Mouse (Mus musculus) intestine, embryonic 15.5 days (tissue): ENCODE results near the gene Lsm7. TPM values are rescaled to one million over a fixed set of nuclear protein-coding genes. Genes with fewer than 3 reads are reported as not detected.
"Not testable (repeated sequence)": the region's sequence is repeated elsewhere in the genome, so short reads cannot be mapped to it uniquely, and the experiment has no call there.

Experiments
- ATAC-seq: fragments of 200-750 bp; cut with Nextera tagmentation; 2 replicates; pipeline ENCODE4 v1.8.0; 2017; ENCODE audit warnings: moderate TSS enrichment, moderate library complexity
- H3K27ac ChIP-seq: fragments of 300-500 bp; sonication (generic); 2 replicates; pipeline ENCODE4 v1.5.1; 2015; ENCODE audit warnings: mild to moderate bottlenecking, inconsistent platforms
- H3K27me3 ChIP-seq: fragments of 300-500 bp; sonication (generic); replicated peaks from 2 replicates; pipeline ENCODE4 v1.6.1; 2015; ENCODE audit warnings: inconsistent platforms
- H3K36me3 ChIP-seq: fragments of 300-500 bp; sonication (generic); 2 replicates; pipeline ENCODE4 v1.6.1; 2015; ENCODE audit warnings: inconsistent platforms
- H3K4me1 ChIP-seq: fragments of 300-500 bp; sonication (generic); replicated peaks from 2 replicates; pipeline ENCODE4 v1.6.1; 2015; ENCODE audit warnings: inconsistent platforms
- H3K4me2 ChIP-seq: fragments of 300-500 bp; sonication (generic); replicated peaks from 2 replicates; pipeline ENCODE4 v1.6.1; 2015; ENCODE audit warnings: mild to moderate bottlenecking, inconsistent platforms
- H3K4me3 ChIP-seq: fragments of 300-500 bp; sonication (generic); replicated peaks from 2 replicates; pipeline ENCODE4 v1.5.1; 2015; ENCODE audit warnings: inconsistent platforms
- H3K9ac ChIP-seq: fragments of 300-500 bp; sonication (generic); 2 replicates; pipeline ENCODE4 v1.6.1; 2015; ENCODE audit warnings: inconsistent platforms
- H3K9me3 ChIP-seq: fragments of 300-500 bp; sonication (generic); 2 replicates; pipeline ENCODE4 v1.6.1; 2016; ENCODE audit warnings: inconsistent platforms
- WGBS: fragments of 180-500 bp; shearing (Covaris S2); methylation state at CpG from one replicate; pipeline ENCODE4 v1.1.7; 2015; 5-methylcytosine and 5-hydroxymethylcytosine counted together
- polyA plus RNA-seq: library from polyadenylated mRNA; unstranded; fragments of >200 nt; fragmentation: Nextera tagmentation; extraction: Ambion mirVana; gene quantifications from 2 replicates; pipeline ENCODE4 v1.2.1, GENCODE M21; 2015

The Lsm7 gene
- polyA plus RNA-seq, 1 experiment from 2014 or later = 270 TPM

GRCm38 (mm10) chr10:80817164-80817563 is 37.8 kb downstream of the Lsm7 start:
- Histone ChIP-seq H3K9me3 (no peaks in the 10 kb centered on the region), H3K27ac (no peak overlapping the region), H3K4me3 (no peak overlapping the region), H3K27me3 (0 out of 2 replicates have a peak, but pooled peaks cover 3% of the 10 kb centered on the region), H3K9ac (no peak overlapping the region), H3K4me2 (no peak overlapping the region), H3K36me3 (no peaks in the 10 kb centered on the region), H3K4me1 (0 out of 2 replicates have a peak, but pooled peaks cover 3% of the 10 kb centered on the region)
- no peak for ATAC-seq
- 58% methylated on average over 2 of the region's 2 CpGs for WGBS

- H3K9ac ChIP-seq, H3K4me3 ChIP-seq, H3K27me3 ChIP-seq, ATAC-seq, H3K27ac ChIP-seq, H3K36me3 ChIP-seq, H3K9me3 ChIP-seq, H3K4me2 ChIP-seq, H3K4me1 ChIP-seq: not testable (repeated sequence)
- WGBS = 83% methylated on average over 3 of the region's 3 CpGs
Observed at GRCm38 (mm10) chr10:80816303-80816702, 38.7 kb downstream of the Lsm7 start.

- H3K27ac ChIP-seq = no peak overlapping the region
- peaks cover 7% of the 10 kb centered on the region for H3K4me1 ChIP-seq
- no peak overlapping the region for H3K4me3 ChIP-seq
- no peak for ATAC-seq
- H3K9me3 ChIP-seq = no peaks in the 10 kb centered on the region
- H3K4me2 ChIP-seq = no peak overlapping the region
- 67% methylated on average over 7 of the region's 7 CpGs for WGBS
- H3K36me3 ChIP-seq = no peaks in the 10 kb centered on the region
- 0 out of 2 replicates have a peak, but pooled peaks cover 6% of the 10 kb centered on the region for H3K27me3 ChIP-seq
- H3K9ac ChIP-seq = no peak overlapping the region
Observed at GRCm38 (mm10) chr10:80814800-80815199, 40.2 kb downstream of the Lsm7 start.

GRCm38 (mm10) chr10:80813366-80813765 is 41.6 kb downstream of the Lsm7 start, which contains the start of gene Jsrp1:
Jsrp1 (minus strand) TSS chr10:80813498.
- no peaks in the 10 kb centered on the region for H3K9me3 ChIP-seq
- no peaks in the 10 kb centered on the region for H3K36me3 ChIP-seq
- H3K4me2 ChIP-seq = no peak within 1 kb of the TSS
- ATAC-seq = no peak
- no peak within 1 kb of the TSS for H3K4me3 ChIP-seq
- 71% methylated on average over 4 of the region's 4 CpGs for WGBS
- H3K27me3 ChIP-seq = peaks cover 14% of the 10 kb centered on the region; the same call in 1 of the 2 replicates
- no peak within 1 kb of the TSS for H3K27ac ChIP-seq
- peaks cover 14% of the 10 kb centered on the region for H3K4me1 ChIP-seq
- peak within 1 kb of the TSS; percentile 10; the same call in 1 of the 2 replicates for H3K9ac ChIP-seq

GRCm38 (mm10) chr10:80812391-80813041 is 42.5 kb downstream of the Lsm7 start:
- Histone ChIP-seq H3K9me3 (no peaks in the 10 kb centered on the region), H3K4me2 (no peak overlapping the region), H3K4me3 (no peak overlapping the region), H3K9ac (peak overlapping the region; percentile 10; the same call in 1 of the 2 replicates), H3K27me3 (peaks cover 18% of the 10 kb centered on the region; the same call in 1 of the 2 replicates), H3K36me3 (no peaks in the 10 kb centered on the region), H3K27ac (no peak overlapping the region), H3K4me1 (peaks cover 23% of the 10 kb centered on the region)
- no peak for ATAC-seq
- WGBS = 32% methylated on average over 5 of the region's 5 CpGs

- peaks cover under 1% of the 10 kb centered on the region; the same call in 1 of the 2 replicates for H3K36me3 ChIP-seq
- H3K4me1 ChIP-seq = peaks cover 37% of the 10 kb centered on the region
- WGBS = 8% methylated on average over 20 of the region's 20 CpGs
- H3K9ac ChIP-seq = no peak overlapping the region
- no peak for ATAC-seq
- no peak overlapping the region for H3K4me3 ChIP-seq
- H3K9me3 ChIP-seq = no peaks in the 10 kb centered on the region
- peak overlapping the region; percentile 27 for H3K4me2 ChIP-seq
- H3K27ac ChIP-seq = no peak overlapping the region
- peaks cover 21% of the 10 kb centered on the region; the same call in 1 of the 2 replicates for H3K27me3 ChIP-seq
Observed at GRCm38 (mm10) chr10:80810084-80810483, 44.9 kb downstream of the Lsm7 start.

- Histone ChIP-seq H3K4me1 (peaks cover 42% of the 10 kb centered on the region), H3K27ac (no peak overlapping the region), H3K9me3 (no peaks in the 10 kb centered on the region), H3K27me3 (peaks cover 21% of the 10 kb centered on the region; the same call in 1 of the 2 replicates), H3K36me3 (peaks cover 10% of the 10 kb centered on the region), H3K9ac (peak overlapping the region; percentile 27; the same call in 1 of the 2 replicates), H3K4me3 (peak overlapping the region; percentile 16), H3K4me2 (peak overlapping the region; percentile 50)
- ATAC-seq = no peak
- 12% methylated on average over 18 of the region's 18 CpGs for WGBS
Observed at GRCm38 (mm10) chr10:80808985-80809632, 45.9 kb downstream of the Lsm7 start.

- Histone ChIP-seq H3K4me3 (peak overlapping the region; percentile 16), H3K9ac (peak overlapping the region; percentile 27; the same call in 1 of the 2 replicates), H3K4me1 (peaks cover 42% of the 10 kb centered on the region), H3K36me3 (peaks cover 18% of the 10 kb centered on the region), H3K9me3 (no peaks in the 10 kb centered on the region), H3K27me3 (peaks cover 19% of the 10 kb centered on the region; the same call in 1 of the 2 replicates), H3K27ac (no peak overlapping the region), H3K4me2 (peak overlapping the region; percentile 91)
- no peak for ATAC-seq
- WGBS = 25% methylated on average over 40 of the region's 40 CpGs
Observed at GRCm38 (mm10) chr10:80808099-80808984, 46.7 kb downstream of the Lsm7 start.

GRCm38 (mm10) chr10:80807057-80807627 is 47.9 kb downstream of the Lsm7 start:
- H3K4me1 ChIP-seq = peaks cover 42% of the 10 kb centered on the region
- peak overlapping the region; percentile 61 for H3K9ac ChIP-seq
- peak overlapping the region; percentile 91 for H3K4me2 ChIP-seq
- H3K36me3 ChIP-seq = peaks cover 30% of the 10 kb centered on the region
- H3K27ac ChIP-seq = peak overlapping the region; percentile 82
- peak; percentile 67 for ATAC-seq
- WGBS = 1% methylated on average over 58 of the region's 58 CpGs
- H3K9me3 ChIP-seq = no peaks in the 10 kb centered on the region
- peaks cover 17% of the 10 kb centered on the region; the same call in 1 of the 2 replicates for H3K27me3 ChIP-seq
- peak overlapping the region; percentile 43 for H3K4me3 ChIP-seq

- H3K4me2 ChIP-seq = peak overlapping the region; percentile 91
- H3K27ac ChIP-seq = peak overlapping the region; percentile 82
- peak overlapping the region; percentile 43 for H3K4me3 ChIP-seq
- WGBS = 51% methylated on average over 34 of the region's 34 CpGs
- no peaks in the 10 kb centered on the region for H3K9me3 ChIP-seq
- H3K4me1 ChIP-seq = peaks cover 42% of the 10 kb centered on the region
- peak overlapping the region; percentile 61 for H3K9ac ChIP-seq
- peaks cover 37% of the 10 kb centered on the region for H3K36me3 ChIP-seq
- peaks cover 17% of the 10 kb centered on the region; the same call in 1 of the 2 replicates for H3K27me3 ChIP-seq
- no peak for ATAC-seq
Observed at GRCm38 (mm10) chr10:80806341-80807056, 48.5 kb downstream of the Lsm7 start.

GRCm38 (mm10) chr10:80805925-80806324 is 49.1 kb downstream of the Lsm7 start:
- Histone ChIP-seq H3K4me1 (peaks cover 42% of the 10 kb centered on the region), H3K4me3 (no peak overlapping the region), H3K9ac (0 out of 2 replicates have a peak overlapping the region, but pooled peaks have one; percentile 61), H3K27ac (no peak overlapping the region), H3K36me3 (peaks cover 42% of the 10 kb centered on the region), H3K9me3 (no peaks in the 10 kb centered on the region), H3K4me2 (no peak overlapping the region), H3K27me3 (peaks cover 17% of the 10 kb centered on the region; the same call in 1 of the 2 replicates)
- 23% methylated on average over 3 of the region's 3 CpGs for WGBS
- ATAC-seq = peak; percentile 62
